ENCODE assay signal across 22 mouse cellular contexts in genomic region chr3:99956517-99956916, GRCm38 (mm10).
DNase-seq lines count a peak whose midpoint lies in the region; ATAC-seq and TF ChIP-seq lines count a peak whose summit lies in the region.
"Had no signal": no experiment of that assay in that cellular context is flagged by ENCODE, and none has a peak within 500 bp of the region (broad histone marks: within the 10 kb centered on the region; RNA-seq: fewer than 3 reads in every experiment).

No protein-coding gene starts in this region.

- no peaks in the 10 kb centered on the region for H3K36me3 ChIP-seq in embryonic facial prominence, embryonic 15.5 days
- H3K36me3 ChIP-seq in embryonic facial prominence, embryonic 10.5 days (replicated peaks) = no peaks in the 10 kb centered on the region
- no peaks in the 10 kb centered on the region for H3K36me3 ChIP-seq in lung, embryonic 14.5 days (ENCODE audit: insufficient read depth)
- H3K36me3 ChIP-seq: embryonic facial prominence, embryonic 13.5 days; forebrain, embryonic 15.5 days; G1E had no signal

- no peaks in the 10 kb centered on the region for H3K27me3 ChIP-seq in embryonic facial prominence, embryonic 15.5 days
- no peaks in the 10 kb centered on the region for H3K27me3 ChIP-seq in embryonic facial prominence, embryonic 10.5 days (replicated peaks; ENCODE audit: low read depth, poor library complexity, severe bottlenecking)
- no peaks in the 10 kb centered on the region for H3K27me3 ChIP-seq in lung, embryonic 14.5 days (ENCODE audit: insufficient read depth, low read length)
- H3K27me3 ChIP-seq: CH12.LX; embryonic facial prominence, embryonic 13.5 days; forebrain, embryonic 13.5 days; forebrain, embryonic 15.5 days had no signal

- H3K27ac ChIP-seq in embryonic facial prominence, embryonic 15.5 days (replicated peaks) = no peak overlapping the region
- H3K27ac ChIP-seq in embryonic facial prominence, embryonic 10.5 days (replicated peaks) = no peak overlapping the region
- H3K27ac ChIP-seq in lung, embryonic 14.5 days (ENCODE audit: low read depth) = no peak overlapping the region
- H3K27ac ChIP-seq: embryonic facial prominence, embryonic 13.5 days; forebrain, embryonic 13.5 days; forebrain, embryonic 15.5 days had no signal

- no peak for TF ChIP-seq CTCF in lung, embryonic 14.5 days (IDR thresholded peaks at IDR 0.05; ENCODE audit: low read depth)

- ATAC-seq in embryonic facial prominence, embryonic 15.5 days (ENCODE audit: insufficient number of reproducible peaks, low FRiP score, low TSS enrichment, low read depth) = 0 out of 2 replicates have a peak, but pooled peaks have one; percentile 15
- ATAC-seq in lung, embryonic 14.5 days (ENCODE audit: insufficient read depth) = peak; percentile 56; the same call in 1 of the 2 replicates
- ATAC-seq: activated CD4-positive, CD25-positive, alpha-beta regulatory T cell, adult 4 months; CD4-positive, CD25-positive, alpha-beta regulatory T cell, adult 4 months; forebrain, embryonic 13.5 days; forebrain, embryonic 15.5 days; forebrain, postnatal 0 days had no signal

- no peak overlapping the region for H3K4me3 ChIP-seq in embryonic facial prominence, embryonic 15.5 days (replicated peaks)
- no peak overlapping the region for H3K4me3 ChIP-seq in embryonic facial prominence, embryonic 10.5 days
- no peak overlapping the region for H3K4me3 ChIP-seq in lung, embryonic 14.5 days (ENCODE audit: low read depth, low read length)
- H3K4me3 ChIP-seq: embryonic facial prominence, embryonic 13.5 days; forebrain, embryonic 13.5 days; forebrain, embryonic 15.5 days had no signal

- no peaks in the 10 kb centered on the region for H3K9me3 ChIP-seq in embryonic facial prominence, embryonic 15.5 days (replicated peaks)
- H3K9me3 ChIP-seq in embryonic facial prominence, embryonic 10.5 days = no peaks in the 10 kb centered on the region
- no peaks in the 10 kb centered on the region for H3K9me3 ChIP-seq in lung, embryonic 14.5 days (ENCODE audit: low read depth, low read length)
- H3K9me3 ChIP-seq: embryonic facial prominence, embryonic 13.5 days; forebrain, embryonic 13.5 days; forebrain, embryonic 15.5 days had no signal

- H3K4me2 ChIP-seq in embryonic facial prominence, embryonic 15.5 days (replicated peaks) = no peak overlapping the region
- H3K4me2 ChIP-seq in lung, embryonic 14.5 days = no peak overlapping the region
- H3K4me2 ChIP-seq: embryonic facial prominence, embryonic 13.5 days; forebrain, embryonic 13.5 days; forebrain, embryonic 15.5 days had no signal

- peaks cover 4% of the 10 kb centered on the region; the same call in 1 of the 2 replicates for H3K4me1 ChIP-seq in embryonic facial prominence, embryonic 15.5 days
- peaks cover 20% of the 10 kb centered on the region for H3K4me1 ChIP-seq in embryonic facial prominence, embryonic 10.5 days
- no peaks in the 10 kb centered on the region for H3K4me1 ChIP-seq in lung, embryonic 14.5 days (ENCODE audit: insufficient read depth)
- H3K4me1 ChIP-seq: forebrain, embryonic 13.5 days; forebrain, embryonic 15.5 days had no signal

- H3K9ac ChIP-seq in embryonic facial prominence, embryonic 15.5 days = no peak overlapping the region
- H3K9ac ChIP-seq in lung, embryonic 14.5 days = no peak overlapping the region
- H3K9ac ChIP-seq: embryonic facial prominence, embryonic 13.5 days; forebrain, embryonic 13.5 days; forebrain, embryonic 15.5 days; forebrain, postnatal 0 days had no signal

- no peak for DNase-seq in embryonic facial prominence, embryonic 10.5 days (ENCODE audit: low spot score)
- DNase-seq in lung, embryonic 14.5 days = no peak
- no peak for DNase-seq in lung, postnatal 25 days (ENCODE audit: low spot score)
- no peak for DNase-seq in adrenal gland, adult 18-20 months (ENCODE audit: low spot score in 2 of 2)
- DNase-seq: adrenal gland, adult 2 months; adrenal gland, postnatal 10 days; adrenal gland, postnatal 25 days; B cell, adult 2 months; cerebellum, adult 11 months; cerebellum, adult 18-20 months; cerebellum, adult 8-10 months; cerebellum, adult 9-11 months; cerebellum, postnatal 25 days; forebrain, postnatal 0 days had no signal
